Mouse (Mus musculus) MEL (cell line): ENCODE results near the gene Nutf2-ps1.

Experiments used
- JUND ChIP-seq: IDR thresholded peaks from 2 replicates; pipeline ENCODE4 v1.6.1; 2011; ENCODE audit warnings: low read depth, mild to moderate bottlenecking, improper control_type of control experiment, low read length
- MAFK ChIP-seq: IDR thresholded peaks from 2 replicates; pipeline ENCODE4 v1.6.1; 2011; ENCODE audit warnings: low read depth, mild to moderate bottlenecking, low read length, improper control_type of control experiment, borderline replicate concordance
- POLR2A ChIP-seq, 2 experiments: IDR thresholded peaks; 2 replicates each; pipeline ENCODE4 v1.6.1; 2011 to 2012; ENCODE audit warnings: low read length in 2 of 2, mild to moderate bottlenecking in 2 of 2, control low read depth in 1 of 2, improper control_type of control experiment in 1 of 2, low read depth in 1 of 2, moderate library complexity in 1 of 2; ENCODE audit not compliant: control insufficient read depth in 1 of 2, insufficient read depth in 1 of 2, poor library complexity in 1 of 2
- POLR2AphosphoS2 ChIP-seq: IDR thresholded peaks from 2 replicates; pipeline ENCODE4 v1.6.1; 2011; ENCODE audit warnings: low read length, improper control_type of control experiment
- POLR2AphosphoS5 ChIP-seq: IDR thresholded peaks from 2 replicates; pipeline ENCODE4 v1.6.1; 2012; ENCODE audit warnings: low read depth, borderline replicate concordance, mild to moderate bottlenecking, inconsistent platforms, low read length, moderate library complexity, mixed read lengths
- RCOR1 ChIP-seq: IDR thresholded peaks from 2 replicates; pipeline ENCODE4 v1.6.1; 2012; ENCODE audit warnings: low read depth, mild to moderate bottlenecking, inconsistent platforms, low read length, improper control_type of control experiment
- USF1 ChIP-seq: IDR thresholded peaks from 2 replicates; pipeline ENCODE4 v1.6.1; 2014; ENCODE audit warnings: low read depth, mild to moderate bottlenecking, inconsistent platforms, low read length, improper control_type of control experiment, moderate library complexity
- ZKSCAN1 ChIP-seq: IDR thresholded peaks from 2 replicates; pipeline ENCODE4 v1.6.1; 2012; ENCODE audit warnings: low read depth, mild to moderate bottlenecking, inconsistent platforms, low read length, improper control_type of control experiment, moderate library complexity

GRCm38 (mm10) chr19:53572607-53573006 lies 16.3 kb downstream of the Nutf2-ps1 start:
- TF ChIP-seq POLR2A (IDR thresholded peaks at IDR 0.05; ENCODE audit: control insufficient read depth in 1 of 2, insufficient read depth in 1 of 2, low read depth in 1 of 2, low read length in 2 of 2, poor library complexity in 1 of 2) (no peak), POLR2AphosphoS5 (no peak), RCOR1 (no peak), POLR2AphosphoS2 (no peak), ZKSCAN1 (no peak), USF1 (no peak), MAFK (no peak), JUND (no peak)
